Mouse (Mus musculus): Measurements from ENCODE around the gene Plekha6.

GRCm38 (mm10) chr1:133291888-133292287 lies 127.9 kb downstream of the Plekha6 start:
- TF ChIP-seq GATA1 (IDR thresholded peaks at IDR 0.05; ENCODE audit: borderline replicate concordance, low read length) (no peak), FLI1 (IDR thresholded peaks at IDR 0.05; ENCODE audit: low read length) (no peak)
